Mouse (Mus musculus) ES-CJ7 (cell line): Measurements from ENCODE around the gene Hpse.

Source experiments
- DNase-seq: peaks from one replicate; pipeline ENCODE4 v3.0.0; 2011; ENCODE audit warnings: low read depth, low spot score

The Hpse gene

DNA sequence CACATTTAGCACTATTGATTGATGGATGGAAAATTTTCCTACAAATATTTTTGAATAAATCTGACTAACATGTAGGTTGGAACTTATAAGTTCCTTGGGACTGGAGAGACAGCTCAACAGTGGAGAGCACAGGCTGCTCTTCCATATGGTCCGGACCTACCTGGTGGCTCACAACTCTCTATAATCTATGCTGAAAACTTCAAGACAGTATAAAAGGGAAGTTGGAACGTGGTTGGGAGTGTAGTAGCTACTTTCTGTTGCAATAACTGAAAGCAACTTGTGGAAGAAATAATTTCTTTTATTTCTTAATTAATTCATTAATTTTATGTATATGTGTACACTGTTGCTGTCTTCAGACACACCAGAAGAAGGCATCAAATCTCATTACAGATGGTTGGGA is 22.1 kb downstream of the Hpse start:
- no peak for DNase-seq

DNA sequence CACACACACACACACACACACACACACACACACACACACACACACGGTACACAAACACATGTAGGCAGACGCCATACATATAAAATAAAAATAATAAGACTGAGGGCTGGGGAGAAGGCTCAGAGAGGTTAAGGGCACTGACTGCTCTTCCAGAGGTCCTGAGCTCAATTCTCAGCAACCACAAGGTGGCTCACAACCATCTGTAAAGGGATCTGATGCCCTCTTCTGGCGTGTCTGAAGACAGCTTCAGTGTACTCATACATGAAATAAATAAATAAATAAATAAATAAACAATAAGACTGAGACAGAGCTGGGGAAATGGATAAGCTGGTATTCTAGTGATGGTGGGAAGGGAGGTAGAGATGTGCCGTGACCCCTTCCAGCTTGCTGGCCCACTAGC is 33.9 kb downstream of the Hpse start:
- peak; percentile 28 for DNase-seq

DNA sequence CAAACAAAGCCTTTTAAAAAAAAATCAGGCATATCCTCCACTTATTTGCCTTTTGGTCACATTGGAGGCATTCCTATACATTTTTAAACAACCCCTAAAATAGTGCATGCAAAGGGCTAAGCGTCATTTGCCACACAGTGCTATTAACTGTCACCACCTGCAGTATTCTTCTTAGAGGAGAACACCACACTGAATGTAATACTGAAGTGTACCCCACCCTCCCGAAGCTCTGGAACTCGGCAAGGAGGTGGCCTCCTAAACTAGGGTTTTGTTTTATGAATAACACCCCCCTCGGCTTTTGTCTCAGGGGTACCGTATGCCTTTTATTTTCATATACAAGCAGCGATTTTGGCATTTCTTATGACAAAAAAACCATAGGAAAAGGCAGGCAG is 39.0 kb downstream of the Hpse start:
- DNase-seq = no peak

DNA sequence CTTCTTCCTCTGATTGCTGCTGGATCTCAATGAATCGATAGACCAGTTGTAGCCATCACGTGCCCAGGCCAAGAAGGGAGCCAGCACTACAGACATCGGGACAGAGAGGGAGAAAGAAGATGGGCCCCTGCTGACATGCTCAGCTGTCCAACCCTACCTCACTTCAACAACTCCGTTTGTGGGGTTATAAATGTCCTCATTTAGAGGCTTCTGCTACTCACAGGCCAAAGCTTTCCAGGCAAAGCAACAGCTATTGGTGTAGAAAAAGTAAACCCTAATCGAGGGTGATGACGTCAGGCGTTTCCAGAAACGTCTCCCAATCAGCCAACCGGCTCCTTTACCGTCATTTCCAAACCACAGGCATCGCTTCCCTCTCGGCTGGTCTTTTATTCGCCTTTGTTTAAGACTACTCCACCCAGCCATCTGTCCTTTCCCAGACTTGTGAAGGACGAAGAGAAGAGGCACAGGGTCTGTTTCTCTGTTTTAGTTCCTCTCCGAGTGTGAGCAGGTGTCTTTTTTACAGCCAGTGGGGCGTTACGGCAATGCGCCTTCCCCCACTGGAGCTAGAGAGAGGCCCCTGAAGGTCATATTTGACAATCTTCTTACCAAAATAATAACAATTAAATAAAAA is 39.5 kb downstream of the Hpse start:
- peak; percentile 91 for DNase-seq

DNA sequence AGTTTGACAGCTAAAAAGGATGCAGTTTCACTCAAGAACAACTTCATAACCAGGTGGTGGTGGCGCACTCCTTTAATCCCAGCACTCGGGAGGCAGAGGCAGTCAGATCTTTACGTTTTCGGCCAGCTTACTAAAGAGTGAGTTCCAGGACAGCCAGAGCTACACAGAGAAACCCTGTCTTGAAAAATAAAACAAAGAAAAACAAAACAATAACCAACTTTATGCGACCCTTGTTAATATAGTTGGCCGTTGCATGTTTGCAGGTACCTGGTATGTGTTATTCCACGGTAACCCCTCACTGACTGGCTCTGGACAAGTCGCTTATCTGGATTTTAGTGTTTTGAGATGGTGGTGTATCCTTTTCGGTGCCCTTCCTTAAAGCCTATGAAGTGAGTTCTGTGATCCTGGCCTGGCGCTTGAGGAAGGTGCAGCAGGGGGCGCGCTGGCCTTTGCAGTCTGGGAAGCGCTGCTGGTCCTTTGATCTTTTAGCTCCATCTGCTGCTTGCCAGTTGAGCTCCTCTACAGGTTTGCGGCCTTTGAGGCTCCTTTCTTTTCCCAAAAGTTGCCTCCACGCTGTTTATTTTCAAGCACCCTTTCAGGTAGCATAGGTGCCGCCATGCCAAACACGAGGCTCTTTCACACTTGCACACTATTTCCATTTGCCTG is 44.7 kb downstream of the Hpse start, which contains the start of gene Coq2:
Gene Coq2 (minus strand): TSS at position 430 of the 666 bp plus-strand sequence.
- DNase-seq = peak; percentile 95

DNA sequence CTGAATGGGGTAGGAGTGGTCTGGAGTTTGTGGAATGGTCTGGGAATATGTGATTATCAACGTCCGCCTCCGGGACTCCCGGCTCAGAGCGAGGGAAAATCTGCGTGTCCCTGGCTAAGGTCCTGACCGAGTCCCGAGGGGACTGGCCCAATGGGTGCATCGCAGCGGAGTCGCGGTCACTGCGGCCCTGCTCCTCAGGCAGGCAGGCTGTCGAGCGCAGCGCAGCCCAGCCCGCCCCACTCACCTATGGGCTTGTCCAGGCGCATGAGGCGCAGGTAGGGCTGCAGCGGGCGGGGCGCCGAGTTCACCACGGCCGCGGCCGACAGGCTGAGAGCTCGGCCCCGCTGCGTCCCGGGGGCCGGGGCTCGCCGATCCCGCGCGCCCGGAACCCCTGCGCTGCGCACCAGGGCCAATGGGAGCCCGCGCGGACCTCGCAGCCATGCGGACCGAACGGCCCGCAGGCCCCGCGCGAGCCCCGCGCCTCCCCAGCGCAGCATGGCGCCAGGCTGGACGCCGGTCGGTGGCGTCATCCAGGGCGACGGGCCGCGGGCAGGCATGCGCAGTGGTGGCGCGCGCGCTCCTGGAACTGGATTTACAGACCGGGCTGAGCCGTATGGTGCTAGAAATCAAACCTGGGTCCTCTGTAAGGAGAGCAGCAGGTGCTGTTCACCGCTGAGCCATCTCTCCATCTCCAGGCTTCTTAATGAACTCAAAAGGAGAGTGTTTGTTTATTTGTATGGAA is 45.6 kb downstream of the Hpse start:
- peak; percentile 89 for DNase-seq

DNA sequence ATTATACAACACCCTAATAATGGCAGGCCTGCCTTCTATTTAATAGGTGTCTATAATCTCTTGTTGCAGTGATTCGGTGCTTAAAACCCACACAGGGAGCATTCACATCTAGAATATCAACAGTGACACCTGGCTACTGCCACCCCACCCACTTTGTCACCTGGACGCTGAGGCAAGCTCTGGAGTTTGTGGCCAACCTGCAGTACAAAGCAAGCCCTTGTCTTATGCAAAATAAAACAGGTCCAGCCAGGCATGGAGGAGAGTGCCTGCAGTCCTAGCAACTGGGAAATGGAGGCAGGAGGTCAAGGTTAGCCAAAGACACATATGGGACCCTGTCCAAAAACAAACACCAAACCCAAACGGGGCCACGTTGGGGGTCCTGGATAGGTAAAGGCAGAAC is 47.1 kb downstream of the Hpse start:
- DNase-seq = no peak

DNA sequence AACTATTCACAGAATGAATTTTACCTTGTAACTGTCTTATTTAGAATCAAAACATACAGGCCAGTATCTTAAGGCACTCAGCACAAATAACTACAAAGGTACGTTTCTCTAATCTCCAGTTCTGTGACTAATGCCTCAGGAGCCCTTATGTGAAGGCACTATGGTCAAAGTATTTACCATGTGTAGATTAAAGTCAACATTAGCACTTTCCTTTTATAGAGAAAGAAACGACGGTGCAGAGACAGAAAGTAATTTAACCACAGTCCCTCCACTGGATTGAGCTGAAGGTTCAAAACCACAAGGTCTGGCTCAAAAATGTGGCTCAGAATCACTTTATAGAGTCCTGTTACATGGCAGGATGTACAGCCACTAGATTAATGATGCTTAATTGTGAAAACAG is 47.6 kb downstream of the Hpse start:
- DNase-seq = no peak

DNA sequence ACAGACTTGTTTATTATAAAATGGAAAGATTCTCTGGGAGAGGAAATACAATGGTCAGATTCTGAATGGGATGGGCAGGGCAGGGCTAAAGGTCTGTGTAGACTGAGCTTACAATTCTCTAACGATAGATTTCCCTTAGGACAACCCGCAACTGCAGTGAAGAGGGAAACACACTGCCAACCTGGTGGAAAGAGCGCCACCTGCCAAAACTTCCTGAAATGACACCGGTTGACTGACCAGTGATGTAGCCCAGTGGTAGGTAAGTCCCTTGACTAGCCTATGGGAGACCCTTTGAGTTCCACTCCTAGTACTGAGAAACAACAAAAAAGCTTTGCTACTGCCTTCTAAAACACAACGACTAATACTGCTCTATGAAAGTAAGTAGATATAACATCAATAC is 48.1 kb downstream of the Hpse start:
- DNase-seq = peak; percentile 79

DNA sequence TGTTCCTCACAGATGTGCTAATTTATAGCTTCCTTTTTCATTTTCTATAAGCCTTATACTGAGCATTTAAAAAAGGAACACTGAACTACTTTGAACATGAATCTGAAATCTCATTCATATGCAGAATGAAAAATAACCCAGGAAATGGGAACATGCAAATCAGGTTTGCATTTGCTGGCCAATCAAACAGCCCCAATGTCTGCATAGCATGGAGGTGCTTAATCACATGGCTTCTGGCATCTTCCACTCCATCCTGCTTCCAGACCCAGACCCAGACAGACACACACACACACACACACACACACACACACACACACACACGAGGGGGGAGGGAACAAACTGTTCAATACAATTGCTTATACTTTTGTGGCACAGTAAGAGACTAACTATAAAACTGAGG is 52.6 kb downstream of the Hpse start:
- DNase-seq = no peak

DNA sequence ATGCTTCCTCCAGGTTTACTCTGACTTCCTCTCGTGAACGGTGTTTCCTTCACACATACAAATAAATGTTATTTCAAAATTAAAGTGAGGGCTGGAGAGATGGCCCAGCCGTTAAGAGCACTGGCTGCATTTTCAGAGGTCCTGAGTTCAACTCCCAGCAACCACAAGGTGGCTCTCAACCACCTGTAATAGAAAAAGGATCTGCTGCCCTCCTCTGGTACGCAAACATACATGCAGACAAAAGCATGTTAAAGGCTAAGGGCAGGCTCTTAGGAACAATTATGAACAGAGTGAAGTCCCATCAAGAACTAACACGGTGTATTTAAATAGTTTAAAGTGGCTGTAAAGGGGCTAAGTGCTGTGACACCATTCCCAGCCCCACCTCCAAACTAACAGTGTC is 55.7 kb downstream of the Hpse start:
- peak; percentile 72 for DNase-seq

DNA sequence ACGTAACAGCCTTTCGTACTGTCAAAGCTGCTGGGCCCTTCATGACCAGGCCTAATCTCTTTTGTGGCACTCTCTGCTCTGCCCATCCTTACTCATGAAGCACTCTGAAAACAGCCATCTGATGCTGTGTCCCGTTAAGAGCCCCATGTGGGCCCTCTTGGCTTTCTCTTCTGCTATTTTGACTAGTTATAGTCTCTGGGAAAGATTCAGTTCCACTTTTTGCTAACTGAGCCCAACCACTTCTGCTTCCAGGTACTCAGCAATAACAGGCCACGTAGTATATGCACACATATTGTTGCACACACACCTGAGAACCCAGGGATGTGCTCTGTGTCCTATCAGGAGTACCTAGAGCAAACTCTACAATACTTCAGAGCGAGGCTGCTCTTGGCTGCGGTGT is 56.5 kb downstream of the Hpse start:
- no peak for DNase-seq

DNA sequence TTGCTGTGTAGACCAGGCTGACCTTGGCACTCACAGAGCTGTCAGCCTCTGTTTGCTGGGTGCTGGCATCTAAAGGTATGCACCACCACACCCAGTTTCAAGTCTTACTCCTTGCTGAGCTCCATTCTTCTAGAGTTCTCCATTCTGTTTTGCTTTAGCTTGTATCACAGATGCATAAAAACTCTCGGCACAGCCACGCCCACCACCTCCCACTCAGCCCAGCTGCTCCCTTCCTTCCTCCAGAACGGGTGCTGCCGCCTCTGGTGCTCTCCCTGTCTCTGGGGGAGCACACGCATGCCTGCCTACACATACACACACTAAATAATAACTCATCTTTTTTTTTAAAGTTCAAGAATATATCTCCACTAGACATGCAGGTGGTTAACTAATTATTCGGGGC is 61.1 kb downstream of the Hpse start:
- DNase-seq = peak; percentile 26

DNA sequence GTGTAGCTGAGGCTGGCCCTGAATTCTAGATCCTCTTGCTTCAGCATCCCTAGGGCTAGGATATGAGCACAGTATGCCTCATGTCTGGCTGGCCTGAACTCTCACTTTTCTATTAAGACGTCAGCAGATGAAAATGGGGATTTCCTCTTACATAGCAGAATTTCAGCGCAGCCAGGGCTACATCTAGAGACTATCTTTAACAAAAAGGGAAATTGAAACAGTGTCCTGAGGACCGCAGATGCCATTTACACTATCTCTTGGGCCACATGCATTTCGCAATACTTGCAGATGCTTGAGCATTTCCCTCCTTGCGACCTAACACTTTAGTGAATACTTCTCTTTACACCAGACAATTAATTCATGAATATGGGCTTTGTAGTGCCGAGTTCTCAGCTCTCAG is 63.2 kb downstream of the Hpse start:
- DNase-seq = no peak

DNA sequence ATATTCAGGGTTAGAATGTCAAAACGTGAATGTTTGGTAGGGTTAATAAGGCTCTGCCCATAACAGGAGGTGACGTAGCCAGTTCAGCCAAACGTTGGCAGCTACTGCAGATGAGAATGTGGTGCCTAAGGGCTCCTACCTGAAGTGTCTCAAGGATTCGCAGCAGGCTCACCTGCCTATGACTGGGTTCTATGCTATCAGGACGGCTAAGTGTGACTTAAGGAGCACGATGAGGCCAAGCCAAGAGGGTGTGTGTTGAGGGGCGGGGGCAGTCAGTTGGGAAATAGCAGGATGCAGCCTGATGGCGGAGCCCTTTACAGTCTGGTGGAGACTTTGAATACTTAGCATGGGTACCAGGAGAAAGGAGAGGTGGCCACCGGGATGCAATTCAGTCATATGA is 67.2 kb downstream of the Hpse start:
- no peak for DNase-seq

DNA sequence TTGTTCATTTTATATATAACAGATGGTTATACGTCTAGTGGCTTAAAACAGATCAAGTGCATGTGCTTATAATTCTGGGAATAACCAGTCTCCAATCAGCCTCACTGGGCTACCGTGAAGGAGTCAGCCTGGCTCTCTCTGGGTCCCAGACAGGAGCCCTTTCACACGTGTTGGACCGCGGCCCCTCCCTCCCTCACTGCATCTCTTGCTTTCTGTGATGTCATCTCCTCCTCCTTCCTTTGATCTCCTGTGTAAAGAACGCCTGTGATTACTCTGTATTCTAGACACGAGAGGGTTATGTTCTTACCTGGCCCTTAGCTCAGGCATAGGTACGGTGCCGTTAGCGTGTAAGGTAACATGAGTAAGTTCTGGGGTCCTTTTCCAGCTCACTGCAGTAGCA is 68.0 kb downstream of the Hpse start:
- DNase-seq = no peak

DNA sequence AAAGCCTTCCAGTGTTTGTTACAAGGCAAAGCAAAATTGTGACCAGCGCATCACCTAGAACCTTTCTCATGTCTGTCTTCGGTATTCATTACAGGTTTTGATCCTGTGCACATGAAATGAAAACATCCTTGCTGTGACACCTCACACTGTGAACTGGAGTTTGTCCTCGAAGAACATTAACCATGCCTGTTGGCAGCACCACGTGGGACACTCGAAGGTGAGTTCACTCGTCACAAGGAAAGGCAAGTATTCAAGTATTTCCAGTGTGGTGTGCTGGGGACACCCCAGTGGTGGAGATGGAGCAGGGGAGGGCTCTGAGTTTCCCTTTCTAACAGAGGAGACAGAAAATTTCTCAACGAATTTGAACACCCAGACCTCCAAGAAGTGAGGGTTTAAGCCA is 68.5 kb downstream of the Hpse start:
- DNase-seq = no peak

DNA sequence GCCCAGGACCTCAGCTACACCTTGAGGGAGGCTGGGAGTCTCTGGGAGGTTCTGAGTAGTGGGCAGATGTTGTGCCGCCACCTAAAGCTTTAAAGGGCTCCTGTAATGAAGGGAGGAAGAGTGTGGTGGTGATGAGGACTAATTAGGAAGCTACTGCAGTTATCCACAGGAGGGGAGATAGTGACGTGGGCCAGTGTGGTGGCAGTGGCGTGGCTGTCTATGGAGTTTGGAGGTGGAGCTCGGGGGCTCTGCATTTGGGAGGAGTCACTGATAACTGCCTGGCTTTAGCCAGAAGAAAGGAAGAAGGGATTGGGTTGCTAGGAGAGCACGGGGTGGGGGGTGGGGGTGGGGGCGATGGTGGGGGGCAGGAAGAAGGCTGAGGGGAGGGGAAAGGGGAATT is 71.0 kb downstream of the Hpse start:
- DNase-seq = no peak

DNA sequence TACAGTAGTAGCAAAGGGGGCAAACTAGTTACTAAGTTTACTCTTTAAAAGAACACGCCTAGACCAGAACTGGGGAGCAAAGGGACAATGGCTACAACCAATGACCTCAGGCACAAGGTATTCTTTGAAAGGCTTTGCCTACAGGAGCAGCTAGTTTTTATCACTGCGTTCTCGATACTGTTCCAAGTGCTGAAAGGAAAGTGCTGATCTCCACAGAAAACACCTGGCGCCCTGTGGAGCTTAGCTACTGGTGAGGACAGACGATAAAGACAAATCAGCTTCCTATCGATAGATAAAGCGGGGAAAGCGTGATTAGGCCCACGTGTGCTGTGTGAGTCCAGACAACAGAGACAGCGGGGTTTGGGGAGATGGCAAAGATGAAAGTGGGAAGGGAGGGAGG is 71.5 kb downstream of the Hpse start:
- DNase-seq = no peak

DNA sequence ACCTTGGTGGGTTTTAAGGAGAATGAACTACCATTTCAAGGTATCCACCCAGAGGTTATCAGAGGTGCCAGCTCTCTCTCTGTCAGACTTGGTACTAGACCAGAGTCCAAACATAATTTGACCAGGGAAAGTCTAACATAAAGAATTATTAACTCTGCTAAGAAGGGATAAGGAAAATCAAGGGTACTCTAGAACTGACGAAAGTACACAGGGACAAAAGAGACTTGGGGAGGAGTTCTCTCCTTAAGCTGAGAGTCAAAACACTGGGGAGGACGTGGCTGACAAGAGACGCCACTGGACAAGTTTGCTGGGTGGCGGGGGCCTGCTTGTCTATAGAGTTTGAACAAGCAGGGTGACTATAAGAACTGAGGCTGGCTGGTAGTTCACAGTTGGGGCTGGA is 73.0 kb downstream of the Hpse start:
- DNase-seq = no peak

DNA sequence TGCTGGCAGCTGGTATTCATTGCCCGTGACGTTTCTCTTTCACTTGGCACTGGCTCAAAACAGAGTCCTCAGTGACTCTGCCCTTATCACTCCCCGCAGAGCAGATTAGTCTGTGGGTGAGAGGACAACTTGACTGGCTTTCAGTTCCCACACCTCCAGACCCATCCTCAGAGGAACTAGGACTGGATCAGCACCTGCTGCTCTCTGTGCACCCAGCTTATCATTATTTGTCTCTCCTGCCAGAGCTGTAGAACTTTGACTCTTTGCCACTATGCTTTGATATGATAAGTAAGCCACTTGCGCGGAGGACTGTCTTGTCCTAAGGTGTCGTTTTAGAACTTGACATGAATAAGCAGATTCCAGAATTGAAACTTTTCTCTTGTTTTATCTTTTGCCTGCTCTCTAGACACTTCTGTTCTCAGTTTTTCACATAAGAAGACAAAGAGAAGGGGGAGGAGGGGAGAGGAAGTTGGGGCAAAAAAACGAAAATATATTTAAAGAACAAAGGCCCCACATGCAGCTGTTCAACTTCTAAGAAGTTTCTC is 75.5 kb downstream of the Hpse start:
- DNase-seq = no peak

DNA sequence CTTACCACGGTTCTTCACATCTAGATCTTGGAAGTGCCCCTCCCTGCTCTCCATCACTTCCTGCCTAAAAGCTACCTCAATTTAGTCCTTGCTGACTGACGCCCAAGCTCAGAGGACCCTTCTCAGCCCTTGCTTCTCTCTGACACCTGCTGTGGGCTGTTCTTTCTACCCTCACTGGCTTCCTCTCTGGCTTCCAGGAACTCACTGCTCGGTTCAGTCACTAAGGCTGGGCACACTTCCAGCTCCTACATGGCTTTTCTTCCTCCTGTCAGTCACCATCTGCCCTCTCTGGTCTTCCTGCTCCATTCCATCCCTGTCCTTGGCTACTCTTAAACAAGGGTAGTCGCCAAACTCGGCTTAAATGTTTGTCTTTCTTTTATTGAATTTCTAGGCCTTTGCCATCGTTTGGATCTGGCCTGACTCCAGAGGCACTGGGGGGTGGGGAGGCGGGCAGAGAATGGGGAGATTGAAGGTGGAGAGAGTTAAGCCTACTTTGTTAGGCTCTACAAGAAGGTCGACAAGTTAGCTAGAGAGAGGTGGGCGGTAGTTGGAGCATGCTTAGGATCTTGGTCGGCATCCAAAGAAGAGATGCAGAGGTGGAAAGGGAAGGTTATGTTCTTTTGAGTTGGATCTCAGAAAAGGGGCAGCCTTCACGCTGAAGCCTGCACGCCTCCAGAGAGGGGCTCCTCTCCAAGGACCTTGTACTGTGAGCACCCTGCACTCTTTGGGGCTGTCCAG is 76.1 kb downstream of the Hpse start:
- DNase-seq = no peak
